Mouse (Mus musculus): ENCODE results near the gene Stard13. TPM values are rescaled to one million over a fixed set of nuclear protein-coding genes. Genes with fewer than 3 reads are reported as not detected.

The Stard13 gene
- polyA plus RNA-seq, 1 experiment, result 7.1 TPM

DNA sequence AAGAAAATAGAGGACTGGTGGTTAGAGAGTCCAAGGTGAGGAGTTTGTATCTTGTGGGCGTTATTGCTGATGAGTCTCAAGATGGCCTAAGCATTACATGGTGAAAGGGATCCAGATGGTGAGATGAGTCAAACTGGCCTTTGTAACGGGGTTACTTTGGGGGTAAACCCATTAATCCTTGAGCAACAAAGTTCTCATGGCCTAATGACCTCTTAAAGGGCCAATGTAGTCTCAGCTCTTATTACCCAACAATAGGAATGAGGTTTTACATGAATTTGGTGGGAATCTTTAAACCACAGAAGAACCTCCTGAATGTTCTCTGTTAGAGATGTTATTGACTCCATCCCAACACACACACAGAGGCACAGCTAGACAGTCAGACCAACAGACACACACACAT, 14.4 kb upstream of the Stard13 start:
- no peak overlapping the region for H3K4me3 ChIP-seq (ENCODE audit: low read depth, low read length)
- no peak overlapping the region for H3K27ac ChIP-seq (ENCODE audit: insufficient read depth, low read length)
- H3K36me3 ChIP-seq (ENCODE audit: control insufficient read depth, insufficient read depth, low read length, poor library complexity, severe bottlenecking), result no peaks in the 10 kb centered on the region
- H3K4me1 ChIP-seq (ENCODE audit: control insufficient read depth, insufficient read depth, low read length), result no peaks in the 10 kb centered on the region
- no peak overlapping the region for H3K9ac ChIP-seq (ENCODE audit: low read depth, poor library complexity, severe bottlenecking)
- no peak for TF ChIP-seq EP300 (IDR thresholded peaks at IDR 0.05; ENCODE audit: insufficient read depth, low read depth, low read length)
- TF ChIP-seq CTCF (IDR thresholded peaks at IDR 0.05; ENCODE audit: low read depth, low read length), result no peak
- TF ChIP-seq POLR2A (IDR thresholded peaks at IDR 0.05; ENCODE audit: insufficient read depth, low read length), result no peak
- no peaks in the 10 kb centered on the region for H3K9me3 ChIP-seq (replicated peaks; ENCODE audit: control insufficient read depth, insufficient read depth, low read length, poor library complexity, severe bottlenecking)
- no peaks in the 10 kb centered on the region for H3K27me3 ChIP-seq (ENCODE audit: control insufficient read depth, insufficient read depth, low read length, poor library complexity, severe bottlenecking)

DNA sequence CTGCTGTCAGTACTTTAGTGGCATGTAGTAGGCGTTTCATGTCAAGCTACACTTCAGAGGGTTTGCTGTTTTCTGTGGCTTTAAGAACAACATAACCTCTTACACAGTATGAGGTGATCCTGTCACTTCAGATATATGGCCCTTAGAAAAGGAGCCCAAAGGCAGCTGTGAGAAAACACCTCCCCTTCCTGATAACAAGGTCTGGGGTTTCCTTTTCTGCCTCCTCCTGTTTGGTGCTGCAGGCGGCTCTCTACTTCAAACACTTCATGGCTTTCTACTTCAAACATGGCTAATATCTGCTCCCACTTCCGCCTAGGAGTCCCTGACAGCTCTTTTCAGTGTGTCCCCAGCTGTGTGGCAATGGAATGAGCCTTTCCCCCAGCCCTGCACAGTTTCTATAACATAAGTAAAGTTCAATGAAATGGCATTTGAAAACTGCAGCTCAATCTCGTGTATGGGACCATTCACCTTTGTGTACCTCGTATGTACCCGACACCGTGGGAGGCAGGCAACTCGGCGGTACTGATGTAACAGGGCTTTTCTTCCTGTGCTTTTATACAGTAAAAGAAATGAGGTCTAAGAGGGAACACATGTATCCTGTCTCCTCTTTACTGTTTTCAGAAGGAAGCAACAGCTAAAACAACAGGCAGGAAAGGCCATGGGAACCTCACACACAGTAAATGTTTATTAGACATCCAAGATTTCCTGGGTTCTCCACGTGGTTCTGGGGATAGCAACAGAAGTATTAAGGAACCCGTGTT, 13.7 kb upstream of the Stard13 start:
- Histone ChIP-seq H3K4me3 (ENCODE audit: low read depth, low read length) (no peak overlapping the region), H3K27ac (ENCODE audit: insufficient read depth, low read length) (no peak overlapping the region), H3K9ac (ENCODE audit: low read depth, poor library complexity, severe bottlenecking) (no peak overlapping the region), H3K9me3 (replicated peaks; ENCODE audit: control insufficient read depth, insufficient read depth, low read length, poor library complexity, severe bottlenecking) (no peaks in the 10 kb centered on the region), H3K27me3 (ENCODE audit: control insufficient read depth, insufficient read depth, low read length, poor library complexity, severe bottlenecking) (no peaks in the 10 kb centered on the region), H3K36me3 (ENCODE audit: control insufficient read depth, insufficient read depth, low read length, poor library complexity, severe bottlenecking) (no peaks in the 10 kb centered on the region), H3K4me1 (ENCODE audit: control insufficient read depth, insufficient read depth, low read length) (no peaks in the 10 kb centered on the region)
- TF ChIP-seq EP300 (IDR thresholded peaks at IDR 0.05; ENCODE audit: insufficient read depth, low read depth, low read length) (no peak), CTCF (IDR thresholded peaks at IDR 0.05; ENCODE audit: low read depth, low read length) (no peak), POLR2A (IDR thresholded peaks at IDR 0.05; ENCODE audit: insufficient read depth, low read length) (no peak)

GRCm38 (mm10) chr5:151246287-151246686, 12.7 kb upstream of the Stard13 start:
- Histone ChIP-seq H3K4me1 (ENCODE audit: control insufficient read depth, insufficient read depth, low read length) (no peaks in the 10 kb centered on the region), H3K9me3 (replicated peaks; ENCODE audit: control insufficient read depth, insufficient read depth, low read length, poor library complexity, severe bottlenecking) (no peaks in the 10 kb centered on the region), H3K9ac (ENCODE audit: low read depth, poor library complexity, severe bottlenecking) (no peak overlapping the region), H3K27ac (ENCODE audit: insufficient read depth, low read length) (no peak overlapping the region), H3K4me3 (ENCODE audit: low read depth, low read length) (no peak overlapping the region), H3K27me3 (ENCODE audit: control insufficient read depth, insufficient read depth, low read length, poor library complexity, severe bottlenecking) (no peaks in the 10 kb centered on the region), H3K36me3 (ENCODE audit: control insufficient read depth, insufficient read depth, low read length, poor library complexity, severe bottlenecking) (no peaks in the 10 kb centered on the region)
- TF ChIP-seq POLR2A (IDR thresholded peaks at IDR 0.05; ENCODE audit: insufficient read depth, low read length) (no peak), EP300 (IDR thresholded peaks at IDR 0.05; ENCODE audit: insufficient read depth, low read depth, low read length) (no peak), CTCF (IDR thresholded peaks at IDR 0.05; ENCODE audit: low read depth, low read length) (no peak)

DNA sequence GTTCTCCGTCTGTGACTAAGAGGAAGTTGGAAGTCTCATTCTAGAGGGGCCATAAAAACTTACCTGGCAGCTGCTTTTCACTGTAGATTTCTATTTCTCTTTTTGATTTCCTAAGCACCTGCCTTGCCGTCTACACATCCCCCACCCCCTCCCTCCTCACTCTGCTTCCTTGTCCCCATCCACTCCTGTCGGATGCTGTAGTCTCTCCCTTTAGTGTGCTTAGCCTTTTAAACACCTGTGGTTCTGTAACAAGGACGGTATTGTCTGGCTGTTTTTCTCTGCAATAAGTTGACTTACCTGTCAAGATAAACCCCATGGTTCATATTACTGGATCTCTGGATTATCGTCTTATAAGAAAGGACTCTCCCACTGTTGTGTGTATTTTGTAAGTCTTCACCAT, 11.9 kb upstream of the Stard13 start:
- H3K27me3 ChIP-seq (ENCODE audit: control insufficient read depth, insufficient read depth, low read length, poor library complexity, severe bottlenecking), result no peaks in the 10 kb centered on the region
- no peaks in the 10 kb centered on the region for H3K36me3 ChIP-seq (ENCODE audit: control insufficient read depth, insufficient read depth, low read length, poor library complexity, severe bottlenecking)
- H3K4me3 ChIP-seq (ENCODE audit: low read depth, low read length), result no peak overlapping the region
- H3K27ac ChIP-seq (ENCODE audit: insufficient read depth, low read length), result no peak overlapping the region
- no peaks in the 10 kb centered on the region for H3K4me1 ChIP-seq (ENCODE audit: control insufficient read depth, insufficient read depth, low read length)
- no peak overlapping the region for H3K9ac ChIP-seq (ENCODE audit: low read depth, poor library complexity, severe bottlenecking)
- no peaks in the 10 kb centered on the region for H3K9me3 ChIP-seq (replicated peaks; ENCODE audit: control insufficient read depth, insufficient read depth, low read length, poor library complexity, severe bottlenecking)
- TF ChIP-seq POLR2A (IDR thresholded peaks at IDR 0.05; ENCODE audit: insufficient read depth, low read length) (no peak), EP300 (IDR thresholded peaks at IDR 0.05; ENCODE audit: insufficient read depth, low read depth, low read length) (no peak), CTCF (IDR thresholded peaks at IDR 0.05; ENCODE audit: low read depth, low read length) (no peak)

GRCm38 (mm10) chr5:151238730-151239129, 5.1 kb upstream of the Stard13 start:
- TF ChIP-seq EP300 (IDR thresholded peaks at IDR 0.05; ENCODE audit: insufficient read depth, low read depth, low read length) (no peak), CTCF (IDR thresholded peaks at IDR 0.05; ENCODE audit: low read depth, low read length) (no peak), POLR2A (IDR thresholded peaks at IDR 0.05; ENCODE audit: insufficient read depth, low read length) (no peak)
- H3K27ac ChIP-seq (ENCODE audit: insufficient read depth, low read length), result no peak overlapping the region
- H3K4me3 ChIP-seq (ENCODE audit: low read depth, low read length), result no peak overlapping the region

GRCm38 (mm10) chr5:151236411-151236810, 2.8 kb upstream of the Stard13 start:
- no peak for TF ChIP-seq POLR2A (IDR thresholded peaks at IDR 0.05; ENCODE audit: insufficient read depth, low read length)
- no peak for TF ChIP-seq CTCF (IDR thresholded peaks at IDR 0.05; ENCODE audit: low read depth, low read length)
- no peak for TF ChIP-seq EP300 (IDR thresholded peaks at IDR 0.05; ENCODE audit: insufficient read depth, low read depth, low read length)
- no peaks in the 10 kb centered on the region for H3K36me3 ChIP-seq (ENCODE audit: control insufficient read depth, insufficient read depth, low read length, poor library complexity, severe bottlenecking)
- no peaks in the 10 kb centered on the region for H3K9me3 ChIP-seq (replicated peaks; ENCODE audit: control insufficient read depth, insufficient read depth, low read length, poor library complexity, severe bottlenecking)
- H3K9ac ChIP-seq (ENCODE audit: low read depth, poor library complexity, severe bottlenecking), result no peak overlapping the region
- H3K27me3 ChIP-seq (ENCODE audit: control insufficient read depth, insufficient read depth, low read length, poor library complexity, severe bottlenecking), result no peaks in the 10 kb centered on the region; the same call in 1 of the 2 replicates
- no peaks in the 10 kb centered on the region for H3K4me1 ChIP-seq (ENCODE audit: control insufficient read depth, insufficient read depth, low read length)
- no peak overlapping the region for H3K4me3 ChIP-seq (ENCODE audit: low read depth, low read length)
- no peak overlapping the region for H3K27ac ChIP-seq (ENCODE audit: insufficient read depth, low read length)

More at GRCm38 (mm10) chr5:151238730-151239129, 5.1 kb upstream of the Stard13 start:
- Histone ChIP-seq H3K36me3 (ENCODE audit: control insufficient read depth, insufficient read depth, low read length, poor library complexity, severe bottlenecking) (no peaks in the 10 kb centered on the region), H3K9ac (ENCODE audit: low read depth, poor library complexity, severe bottlenecking) (no peak overlapping the region), H3K4me1 (ENCODE audit: control insufficient read depth, insufficient read depth, low read length) (no peaks in the 10 kb centered on the region), H3K9me3 (replicated peaks; ENCODE audit: control insufficient read depth, insufficient read depth, low read length, poor library complexity, severe bottlenecking) (no peaks in the 10 kb centered on the region), H3K27me3 (ENCODE audit: control insufficient read depth, insufficient read depth, low read length, poor library complexity, severe bottlenecking) (no peaks in the 10 kb centered on the region; the same call in 1 of the 2 replicates)
